Mouse (Mus musculus) layer of hippocampus, adult 2 months (tissue): ENCODE results near the gene Casp1. TPM values are rescaled to one million over a fixed set of nuclear protein-coding genes. Genes with fewer than 3 reads are reported as not detected.

ENCODE experiments used
- DNase-seq, 2 experiments: peaks; one replicate each; pipeline ENCODE4 v3.0.0; 2022; ENCODE audit warnings: low spot score in 2 of 2
- H3K27ac ChIP-seq: fragments of 200-600 bp; 2 replicates; pipeline ENCODE4 v1.8.1; 2022
- H3K4me3 ChIP-seq: fragments of 200-600 bp; 2 replicates; pipeline ENCODE4 v1.8.1; 2022; ENCODE audit warnings: mild to moderate bottlenecking
- CTCF ChIP-seq: fragments of 200-600 bp; conservative IDR thresholded peaks from 2 replicates; pipeline ENCODE4 v1.8.1; 2022; ENCODE audit warnings: antibody characterized with exemption, mild to moderate bottlenecking, moderate library complexity
- total RNA-seq, 2 experiments: library from RNA; stranded (reverse); gene quantifications; 2 replicates each; pipeline ENCODE4 v1.2.3; 2021

Casp1 gene
- total RNA-seq, 2 experiments from 2014 or later: 0.54 to 0.97 TPM

DNA sequence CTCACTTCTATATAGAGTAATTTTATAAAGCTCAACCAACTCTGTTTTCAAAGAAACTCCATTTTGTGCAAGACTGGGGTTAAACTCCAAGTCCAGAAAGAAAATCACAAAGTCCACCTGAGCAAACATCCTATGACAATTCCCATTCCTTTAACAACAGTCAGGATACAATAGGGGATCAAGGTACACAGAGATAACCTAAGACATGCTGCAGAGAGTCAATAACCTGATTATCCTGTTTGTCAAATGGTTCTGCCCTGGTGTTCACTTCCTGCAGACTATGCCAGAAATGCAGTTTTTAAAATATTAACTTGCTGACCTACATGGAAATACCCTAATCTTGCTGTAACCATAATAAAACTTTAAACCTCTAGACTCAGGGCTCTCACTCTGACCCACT, 34.1 kb downstream of the Casp1 start:
- Histone ChIP-seq H3K4me3 (no peak overlapping the region), H3K27ac (no peak overlapping the region)
- no peak for TF ChIP-seq CTCF
- no peak for DNase-seq

DNA sequence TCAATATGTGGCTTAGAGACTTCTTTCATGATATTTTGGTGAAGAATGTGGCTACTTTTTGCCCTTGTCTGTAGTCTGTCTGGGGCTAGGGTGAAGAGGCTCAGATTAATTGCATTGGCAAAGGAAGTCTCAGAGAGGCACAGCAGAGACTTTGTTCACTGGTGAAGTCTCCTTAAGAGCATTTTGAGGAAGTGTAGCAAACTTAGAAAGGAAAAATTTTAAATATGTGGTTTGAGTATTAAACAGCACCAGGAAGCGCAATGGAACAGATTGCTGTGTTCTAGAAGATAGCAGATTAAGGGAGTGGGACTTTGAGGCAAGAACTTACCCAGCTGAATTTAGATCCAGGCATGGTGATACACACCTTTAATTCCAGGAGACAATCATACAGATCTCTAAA, 35.1 kb downstream of the Casp1 start:
- TF ChIP-seq CTCF: no peak
- no peak overlapping the region for H3K4me3 ChIP-seq
- DNase-seq: no peak
- no peak overlapping the region for H3K27ac ChIP-seq

DNA sequence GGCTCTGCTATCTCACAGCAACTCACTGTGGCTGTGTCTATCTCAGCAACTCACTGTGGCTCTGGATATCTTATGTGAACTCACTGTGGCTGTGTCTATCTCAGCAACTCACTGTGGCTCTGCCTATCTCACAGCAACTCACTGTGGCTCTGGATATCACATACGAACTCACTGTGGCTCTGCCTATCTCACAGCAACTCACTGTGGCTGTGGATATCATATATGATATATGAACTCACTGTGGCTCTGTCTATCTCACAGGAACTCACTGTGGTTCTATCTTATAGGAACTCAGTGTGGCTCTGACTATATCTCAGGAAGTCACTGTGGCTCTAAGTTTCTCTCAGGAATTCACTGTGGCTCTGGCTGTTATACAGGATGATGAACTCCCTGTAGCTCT, 44.8 kb downstream of the Casp1 start:
- H3K4me3 ChIP-seq: no peak overlapping the region
- H3K27ac ChIP-seq: no peak overlapping the region
- no peak for TF ChIP-seq CTCF
- DNase-seq: no peak

DNA sequence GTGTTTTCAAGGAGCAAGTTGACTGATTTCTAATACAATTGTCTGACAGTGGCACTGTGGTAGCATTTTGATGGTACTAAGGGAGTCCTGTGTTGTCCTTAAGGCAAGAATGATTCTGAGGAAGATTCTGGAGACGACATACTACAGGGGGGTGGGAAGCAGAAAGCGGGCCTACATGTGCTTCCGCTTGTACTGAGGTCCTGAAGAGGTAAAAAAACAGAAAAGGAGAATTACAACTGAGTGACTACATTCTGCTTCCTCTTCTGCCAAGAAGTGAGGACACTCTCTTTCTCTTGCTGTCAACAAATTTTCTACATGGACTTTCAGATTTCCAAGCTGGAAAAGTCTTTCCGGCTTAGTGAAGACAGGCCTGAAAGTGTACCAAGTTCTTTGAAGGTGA, 45.8 kb downstream of the Casp1 start:
- DNase-seq: no peak
- no peak for TF ChIP-seq CTCF
- Histone ChIP-seq H3K27ac (no peak overlapping the region), H3K4me3 (no peak overlapping the region)

DNA sequence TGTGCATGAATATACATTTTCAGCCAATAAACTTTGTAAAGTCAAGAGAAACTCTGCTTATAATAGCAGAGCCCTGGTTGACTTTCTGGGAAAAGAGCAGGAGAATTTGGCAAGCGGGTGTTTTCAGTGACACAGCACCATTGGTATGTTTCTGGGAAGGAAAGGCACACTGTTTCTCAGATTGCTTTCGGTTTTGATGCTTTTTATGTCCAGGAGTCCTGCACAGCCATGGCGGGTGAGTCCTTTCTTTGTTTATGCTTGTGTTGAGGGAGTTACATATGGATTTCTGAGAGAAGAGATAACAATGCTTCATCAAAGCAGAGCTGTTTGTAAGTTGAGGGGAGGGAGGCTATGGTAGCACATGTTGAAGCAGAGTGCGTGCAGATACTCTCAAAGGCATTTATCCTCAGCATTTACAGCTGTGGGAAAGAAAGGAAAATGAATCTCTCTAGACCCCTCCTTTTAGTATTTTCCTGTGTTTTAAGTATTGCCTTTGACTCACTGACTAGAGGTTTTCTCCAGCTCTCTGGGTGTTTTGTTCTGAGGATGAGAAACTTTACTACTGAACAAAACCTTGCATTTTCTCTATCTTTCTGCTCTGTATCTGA, 47.1 kb downstream of the Casp1 start, which contains the start of gene Casp12:
Gene Casp12, plus strand, starts transcription at position 140 of the 608 bp plus-strand sequence.
- H3K27ac ChIP-seq: peak within 1 kb of the TSS; percentile 48; the same call in 1 of the 2 replicates
- no peak for TF ChIP-seq CTCF
- DNase-seq: no peak
- peak within 1 kb of the TSS; percentile 33; the same call in 1 of the 2 replicates for H3K4me3 ChIP-seq

- Histone ChIP-seq H3K27ac (no peak overlapping the region), H3K4me3 (no peak overlapping the region)
- no peak for TF ChIP-seq CTCF
- no peak for DNase-seq
These were observed 49.1 kb downstream of the Casp1 start for GRCm38 (mm10) chr9:5347381-5347780.

DNA sequence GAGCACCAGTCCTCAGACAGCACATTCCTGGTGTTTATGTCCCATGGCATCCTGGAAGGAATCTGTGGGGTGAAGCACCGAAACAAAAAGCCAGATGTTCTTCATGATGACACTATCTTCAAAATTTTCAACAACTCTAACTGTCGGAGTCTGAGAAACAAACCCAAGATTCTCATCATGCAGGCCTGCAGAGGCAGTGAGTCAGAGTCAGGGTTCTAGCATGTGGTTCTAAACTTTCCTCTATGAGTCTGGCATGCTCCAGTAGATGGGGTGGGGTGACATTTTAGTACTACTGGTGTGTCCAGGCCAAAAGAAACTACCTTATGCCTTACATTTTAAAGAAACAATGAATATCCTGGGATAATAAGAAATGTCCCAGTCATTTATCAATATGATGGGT, 55.4 kb downstream of the Casp1 start:
- Histone ChIP-seq H3K27ac (no peak overlapping the region), H3K4me3 (no peak overlapping the region)
- DNase-seq: no peak
- no peak for TF ChIP-seq CTCF

- no peak overlapping the region for H3K27ac ChIP-seq
- no peak overlapping the region for H3K4me3 ChIP-seq
- no peak for TF ChIP-seq CTCF
- no peak for DNase-seq
These were observed 58.5 kb downstream of the Casp1 start for GRCm38 (mm10) chr9:5356801-5357200.

Other genes starting within 250 kb of the Casp1 start
- gene Casp4, start 10.3 kb downstream of the Casp1 start, total RNA-seq: 1 to 10 TPM in 1 of 2 experiments, under 1 TPM in 1; 0.84 to 1.1 TPM
- gene Casp12, start 46.9 kb downstream of the Casp1 start, total RNA-seq: 1 to 10 TPM in 1 of 2 experiments, under 1 TPM in 1; 0.59 to 1.7 TPM